Mouse (Mus musculus) adrenal gland, postnatal 14 days (tissue): ENCODE data around the gene Dync2li1. TPM values are rescaled to one million over a fixed set of nuclear protein-coding genes. Genes with fewer than 3 reads are reported as not detected.

ENCODE experiments used
- DNase-seq: peaks from one replicate; pipeline ENCODE4 v3.0.0; 2021; ENCODE audit warnings: mixed read lengths
- total RNA-seq: library from RNA; stranded (reverse); gene quantifications from 2 replicates; pipeline ENCODE4 v1.2.3, GENCODE M21; 2021

Dync2li1 gene
- total RNA-seq, 1 experiment from 2014 or later, result 21.9 TPM

GRCm38 (mm10) chr17:84608606-84609005 lies 17.7 kb upstream of the Dync2li1 start:
- no peak for DNase-seq

- DNase-seq, result peak; percentile 57
Measured at GRCm38 (mm10) chr17:84611500-84611899, 14.8 kb upstream of the Dync2li1 start.

GRCm38 (mm10) chr17:84611971-84612370 lies 14.3 kb upstream of the Dync2li1 start:
- peak; percentile 48 for DNase-seq

- peak; percentile 23 for DNase-seq
Measured at GRCm38 (mm10) chr17:84615811-84616210, 10.5 kb upstream of the Dync2li1 start.

GRCm38 (mm10) chr17:84616526-84617074 lies 9.7 kb upstream of the Dync2li1 start:
- no peak for DNase-seq

- no peak for DNase-seq
Measured at GRCm38 (mm10) chr17:84617953-84618352, 8.3 kb upstream of the Dync2li1 start.

- DNase-seq, result no peak
Measured at GRCm38 (mm10) chr17:84619112-84619511, 7.2 kb upstream of the Dync2li1 start.

GRCm38 (mm10) chr17:84620076-84620475 lies 6.2 kb upstream of the Dync2li1 start:
- DNase-seq, result no peak

- DNase-seq, result no peak
Measured at GRCm38 (mm10) chr17:84620610-84621009, 5.7 kb upstream of the Dync2li1 start.

GRCm38 (mm10) chr17:84621209-84621608 lies 5.1 kb upstream of the Dync2li1 start:
- DNase-seq, result no peak

GRCm38 (mm10) chr17:84622028-84622427 lies 4.3 kb upstream of the Dync2li1 start:
- DNase-seq, result no peak

GRCm38 (mm10) chr17:84622873-84623272 lies 3.4 kb upstream of the Dync2li1 start:
- no peak for DNase-seq

GRCm38 (mm10) chr17:84626857-84627305 lies 585 bp downstream of the Dync2li1 start:
- peak; percentile 19 for DNase-seq

GRCm38 (mm10) chr17:84627721-84628120 lies 1.4 kb downstream of the Dync2li1 start:
- peak; percentile 55 for DNase-seq

- peak; percentile 27 for DNase-seq
Measured at GRCm38 (mm10) chr17:84628611-84629010, 2.3 kb downstream of the Dync2li1 start.

GRCm38 (mm10) chr17:84631836-84632235 lies 5.5 kb downstream of the Dync2li1 start:
- DNase-seq, result no peak

- DNase-seq, result no peak
Measured at GRCm38 (mm10) chr17:84633443-84633842, 7.1 kb downstream of the Dync2li1 start.

GRCm38 (mm10) chr17:84636328-84636727 lies 10.0 kb downstream of the Dync2li1 start:
- DNase-seq, result no peak

GRCm38 (mm10) chr17:84637971-84638370 lies 11.7 kb downstream of the Dync2li1 start:
- no peak for DNase-seq

GRCm38 (mm10) chr17:84639796-84640378 lies 13.6 kb downstream of the Dync2li1 start:
- DNase-seq, result no peak

GRCm38 (mm10) chr17:84641893-84642292 lies 15.6 kb downstream of the Dync2li1 start:
- DNase-seq, result peak; percentile 72

- DNase-seq, result no peak
Measured at GRCm38 (mm10) chr17:84642324-84642723, 16.0 kb downstream of the Dync2li1 start.

GRCm38 (mm10) chr17:84644292-84645050 lies 18.2 kb downstream of the Dync2li1 start:
- no peak for DNase-seq
